Mouse (Mus musculus): ENCODE data around the gene Krtcap2. TPM values are rescaled to one million over a fixed set of nuclear protein-coding genes. Genes with fewer than 3 reads are reported as not detected.

Gene Krtcap2
- total RNA-seq, 2 experiments from 2014 or later: 78.1 to 93.1 TPM

- no peak for DNase-seq
Observed at GRCm38 (mm10) chr3:89225321-89225815, 20.4 kb upstream of the Krtcap2 start.

DNA sequence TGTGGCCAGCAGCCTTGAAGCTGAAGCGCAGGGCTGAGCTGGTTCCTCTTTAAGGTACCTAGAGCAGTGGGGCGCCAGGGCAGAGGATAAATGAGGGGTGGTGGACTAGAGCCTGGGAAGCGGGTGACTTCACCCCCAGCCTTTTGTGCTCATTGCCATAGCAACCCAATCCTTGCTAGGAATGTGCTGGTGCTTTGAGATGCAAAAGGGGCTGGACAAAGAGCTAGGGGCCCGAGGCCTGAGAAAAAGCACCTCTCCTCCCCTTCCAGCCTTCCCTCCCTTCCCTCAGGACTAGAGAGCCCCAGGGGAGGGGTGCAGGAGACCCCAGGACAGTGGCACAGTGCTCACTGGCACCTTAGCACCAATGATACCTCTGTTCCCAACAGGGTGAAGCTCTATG is 19.8 kb upstream of the Krtcap2 start:
- no peak for DNase-seq

GRCm38 (mm10) chr3:89226361-89226760 is 19.4 kb upstream of the Krtcap2 start:
- no peak for DNase-seq

GRCm38 (mm10) chr3:89226900-89227299 is 18.9 kb upstream of the Krtcap2 start, which contains the start of gene Mtx1:
Gene Mtx1, minus strand, starts transcription at chr3:89227088.
- DNase-seq: no peak

- DNase-seq: peak; percentile 64
Observed at GRCm38 (mm10) chr3:89227307-89228179, 18.2 kb upstream of the Krtcap2 start.

DNA sequence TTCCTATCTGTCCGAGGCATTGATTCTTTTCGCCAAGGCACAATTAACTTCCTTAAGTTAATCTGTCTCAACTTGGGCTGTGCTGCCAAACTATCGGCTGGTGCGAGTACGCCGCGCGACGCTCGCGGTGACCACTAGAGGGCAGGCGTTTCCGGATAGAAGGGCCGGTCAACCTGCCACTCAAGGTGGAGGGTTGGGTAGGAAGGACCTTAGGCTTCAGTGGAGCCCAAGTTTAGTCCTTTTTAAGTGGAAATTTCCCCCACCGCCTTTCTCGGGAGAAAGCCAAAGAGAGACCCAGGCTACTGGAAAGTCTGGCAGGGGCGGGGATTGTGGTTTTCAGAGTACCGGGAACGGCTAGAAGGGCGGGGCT is 17.6 kb upstream of the Krtcap2 start:
- DNase-seq: peak; percentile 89

- no peak for DNase-seq
Observed at GRCm38 (mm10) chr3:89228836-89229235, 16.9 kb upstream of the Krtcap2 start, which contains the start of gene Muc1. Gene Muc1, plus strand, starts transcription at chr3:89229057.

DNA sequence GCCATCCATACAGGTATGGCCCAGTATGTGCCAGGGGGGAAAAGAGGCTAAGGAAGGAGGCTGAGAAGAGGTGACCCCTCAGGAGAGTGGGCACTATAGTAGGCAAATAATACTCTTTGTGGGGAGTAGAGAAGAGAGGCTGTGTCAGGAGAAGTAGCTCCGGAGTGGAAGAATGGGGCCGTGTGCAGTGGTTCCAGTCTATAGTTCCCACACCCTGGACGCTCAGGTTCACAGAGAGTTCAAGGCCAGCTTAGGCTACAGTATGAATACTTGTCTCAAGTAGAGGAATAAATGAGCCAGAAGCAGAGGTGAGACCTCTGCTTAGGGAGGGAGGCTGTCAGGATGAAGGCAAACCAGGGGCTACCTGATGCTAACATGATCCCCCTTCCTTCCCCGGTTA is 16.5 kb upstream of the Krtcap2 start:
- DNase-seq: no peak

GRCm38 (mm10) chr3:89230561-89230960 is 15.2 kb upstream of the Krtcap2 start:
- DNase-seq: no peak

GRCm38 (mm10) chr3:89231345-89231744 is 14.4 kb upstream of the Krtcap2 start:
- no peak for DNase-seq

GRCm38 (mm10) chr3:89231772-89232275 is 13.9 kb upstream of the Krtcap2 start:
- no peak for DNase-seq

DNA sequence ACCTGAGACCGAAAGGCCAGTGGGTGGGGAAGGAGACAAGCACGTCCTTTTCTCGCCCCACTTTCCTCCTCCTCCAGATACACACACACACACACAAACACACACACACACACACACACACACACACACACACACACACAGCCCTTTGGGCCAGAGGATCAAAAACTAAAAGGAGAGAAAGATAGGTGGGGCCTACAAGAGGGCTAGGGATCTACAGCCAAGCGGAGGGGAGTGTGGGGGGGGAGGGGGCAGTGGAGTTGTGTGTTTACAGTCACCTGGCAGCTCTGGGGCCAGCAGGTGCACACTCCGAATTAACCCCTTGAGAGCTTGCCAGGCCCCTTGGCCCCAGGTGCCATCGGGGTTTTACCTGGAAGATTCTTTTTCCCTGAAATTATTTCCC is 13.2 kb upstream of the Krtcap2 start:
- no peak for DNase-seq

DNA sequence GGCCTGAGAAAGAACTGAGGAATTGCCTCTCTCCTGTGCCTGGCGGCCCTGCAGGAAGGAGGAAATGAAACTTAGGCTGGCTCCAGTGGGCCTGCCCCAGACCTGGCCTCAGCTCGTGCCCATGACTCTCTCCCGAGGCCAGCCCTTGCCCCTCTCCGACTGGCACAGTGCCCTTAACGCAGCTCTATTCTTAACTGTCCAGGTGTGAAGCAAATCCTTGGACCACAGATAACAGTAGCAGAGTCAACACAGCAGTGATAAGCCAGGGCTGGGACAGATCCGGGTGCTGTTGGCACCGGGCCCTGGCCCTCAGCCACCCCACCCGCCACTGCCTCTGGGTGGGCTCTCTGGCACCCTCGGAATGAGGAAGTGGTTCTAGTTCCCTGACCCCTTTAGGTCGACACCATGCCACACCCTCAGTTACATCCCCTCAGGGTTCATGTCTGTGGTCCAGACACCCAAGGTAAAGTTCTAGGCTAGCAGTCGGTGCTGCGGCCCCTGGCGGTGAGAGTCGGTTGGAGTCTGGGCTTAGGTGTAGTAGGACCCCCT is 12.1 kb upstream of the Krtcap2 start:
- DNase-seq: no peak

- DNase-seq: no peak
Observed at GRCm38 (mm10) chr3:89236516-89236915, 9.2 kb upstream of the Krtcap2 start.

- DNase-seq: no peak
Observed at GRCm38 (mm10) chr3:89237682-89238081, 8.1 kb upstream of the Krtcap2 start.

- DNase-seq: no peak
Observed at GRCm38 (mm10) chr3:89238494-89238893, 7.3 kb upstream of the Krtcap2 start.

DNA sequence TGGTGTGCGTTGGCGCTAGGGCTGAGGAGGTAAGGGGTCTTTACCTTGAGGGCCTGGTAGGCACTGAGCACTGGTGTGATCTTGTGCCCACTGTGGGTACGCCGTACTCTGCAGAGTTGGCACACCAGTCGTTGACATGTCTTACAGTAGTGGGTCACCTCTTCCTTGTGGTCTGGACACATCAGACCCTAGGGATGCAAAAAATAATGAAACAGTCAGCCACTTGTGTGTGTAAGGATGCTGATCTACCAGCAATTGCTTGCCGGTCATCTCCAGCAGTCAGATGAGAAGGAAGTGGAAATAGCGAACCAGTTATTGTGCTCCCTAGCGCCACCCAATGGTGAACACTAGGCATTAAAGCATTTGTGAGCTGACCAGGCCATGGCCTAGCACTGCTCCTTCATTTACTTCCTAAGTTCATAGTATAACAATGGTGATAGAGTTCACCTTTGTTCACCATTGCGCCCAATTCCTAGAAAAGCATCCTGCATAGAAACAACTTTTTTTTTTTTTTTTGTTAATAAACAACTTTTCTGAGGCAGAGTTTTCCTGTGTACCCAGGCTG is 3.4 kb upstream of the Krtcap2 start:
- DNase-seq: peak; percentile 70

DNA sequence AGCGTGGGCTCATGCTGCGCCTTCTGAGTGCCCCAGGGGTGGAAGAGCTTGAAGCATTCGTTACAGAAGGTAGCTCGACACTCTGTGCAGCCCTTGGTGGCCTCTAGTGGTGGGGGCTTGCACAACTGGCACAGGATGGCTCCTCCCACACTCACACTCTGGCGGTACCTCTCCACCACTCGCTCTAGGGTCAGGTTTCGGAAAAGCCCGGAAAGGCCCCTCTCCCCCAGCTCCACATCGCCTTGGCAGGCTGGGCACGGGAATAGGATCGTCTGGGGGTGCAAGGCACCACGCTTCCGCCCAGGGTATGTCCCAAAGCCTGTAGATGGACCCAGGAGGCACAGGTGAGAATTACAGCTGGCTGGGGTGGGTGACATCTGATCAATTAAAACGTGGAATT is 2.2 kb upstream of the Krtcap2 start:
- DNase-seq: no peak

- DNase-seq: no peak
Observed at GRCm38 (mm10) chr3:89244158-89244981, 1.4 kb upstream of the Krtcap2 start.

DNA sequence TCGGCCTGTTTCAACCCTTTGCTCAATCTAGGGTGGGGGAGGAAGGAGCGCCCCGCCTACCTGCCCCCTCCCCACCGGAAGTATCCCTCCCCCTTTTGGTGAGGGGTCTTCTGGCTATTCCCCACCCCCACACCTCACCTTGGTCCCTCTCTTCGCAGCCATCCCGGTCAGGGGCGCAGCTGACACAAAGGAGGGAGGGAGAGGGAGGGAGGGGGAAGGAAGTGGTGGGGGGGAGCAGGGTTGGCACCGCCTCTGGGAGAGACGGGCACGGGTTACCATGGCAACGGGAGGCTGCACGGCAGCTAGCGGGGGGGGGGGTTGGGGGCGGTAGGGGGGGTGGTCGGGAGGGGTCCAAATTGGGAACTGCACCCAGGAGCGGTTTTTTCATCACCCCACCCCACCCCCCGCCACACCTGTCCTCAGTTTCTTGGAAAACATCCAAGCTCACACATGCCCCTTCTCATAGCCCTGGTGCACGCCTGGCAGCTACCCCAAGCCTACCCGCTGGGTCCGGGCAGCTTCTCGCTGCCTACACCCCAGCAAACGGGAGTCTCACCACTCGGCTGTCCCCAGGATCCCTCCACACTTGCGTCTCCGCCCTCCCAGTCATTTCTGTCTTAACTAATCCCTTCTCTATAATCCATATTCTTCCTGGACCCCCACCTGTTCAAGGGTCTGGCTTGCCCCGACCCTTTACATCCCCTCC is 631 bp upstream of the Krtcap2 start:
- DNase-seq: no peak
